Mouse (Mus musculus) midbrain, postnatal 0 days (tissue): ENCODE results near the gene Plekhm2. TPM values are rescaled to one million over a fixed set of nuclear protein-coding genes. Genes with fewer than 3 reads are reported as not detected.

Experiments used
- ATAC-seq: fragments of 200-750 bp; cut with Nextera tagmentation; 2 replicates; pipeline ENCODE4 v1.8.0; 2017; ENCODE audit warnings: moderate number of reproducible peaks, mild to moderate bottlenecking, moderate TSS enrichment, moderate library complexity; ENCODE audit not compliant: low FRiP score
- DNase-seq: peaks from one replicate; pipeline ENCODE4 v3.0.0-alpha.2; 2015; ENCODE audit warnings: low spot score
- H3K27ac ChIP-seq: fragments of 300-500 bp; sonication (generic); 2 replicates; pipeline ENCODE4 v1.5.1; 2014; ENCODE audit warnings: low read depth, mild to moderate bottlenecking, low read length, mixed read lengths
- H3K27me3 ChIP-seq: fragments of 300-500 bp; sonication (generic); 2 replicates; pipeline ENCODE4 v1.6.1; 2014; ENCODE audit warnings: low read length, control low read depth, mixed read lengths; ENCODE audit not compliant: insufficient read depth
- H3K36me3 ChIP-seq: fragments of 300-500 bp; sonication (generic); 2 replicates; pipeline ENCODE4 v1.6.1; 2014; ENCODE audit warnings: low read length, control low read depth, mixed read lengths; ENCODE audit not compliant: insufficient read depth
- H3K4me1 ChIP-seq: fragments of 300-500 bp; sonication (generic); 2 replicates; pipeline ENCODE4 v1.6.1; 2014; ENCODE audit warnings: mild to moderate bottlenecking, control low read depth, antibody characterized with exemption, low read length, mixed read lengths; ENCODE audit not compliant: insufficient read depth
- H3K4me2 ChIP-seq: fragments of 300-500 bp; sonication (generic); 2 replicates; pipeline ENCODE4 v1.6.1; 2014; ENCODE audit warnings: low read depth, mild to moderate bottlenecking, low read length, mixed read lengths; ENCODE audit not compliant: poor library complexity, severe bottlenecking
- H3K4me3 ChIP-seq: fragments of 300-500 bp; sonication (generic); 2 replicates; pipeline ENCODE4 v1.5.1; 2014; ENCODE audit warnings: low read depth, mild to moderate bottlenecking, low read length, moderate library complexity
- H3K9ac ChIP-seq: fragments of 300-500 bp; sonication (generic); replicated peaks from 2 replicates; pipeline ENCODE4 v1.6.1; 2014; ENCODE audit warnings: mild to moderate bottlenecking, low read length, moderate library complexity, mixed read lengths; ENCODE audit not compliant: poor library complexity, severe bottlenecking
- H3K9me3 ChIP-seq: fragments of 300-500 bp; sonication (generic); 2 replicates; pipeline ENCODE4 v1.6.1; 2016; ENCODE audit warnings: low read length, control low read depth
- CTCF ChIP-seq: IDR thresholded peaks from 2 replicates; pipeline ENCODE4 v1.5.1; 2016; ENCODE audit warnings: antibody characterized with exemption, mild to moderate bottlenecking
- WGBS: fragments of 180-500 bp; shearing (Covaris S2); extraction: QIAGEN DNeasy Blood & Tissue Kit; methylation state at CpG from one replicate; pipeline ENCODE4 v1.1.7; 2014; 5-methylcytosine and 5-hydroxymethylcytosine counted together
- polyA plus RNA-seq: library from polyadenylated mRNA; unstranded; fragments of >200 nt; fragmentation: Nextera tagmentation; extraction: Ambion mirVana; gene quantifications from 2 replicates; pipeline ENCODE4 v1.2.1, GENCODE M21; 2015
- total RNA-seq: library from RNA; depleted of rRNA; stranded (reverse); fragments of >200 nt; gene quantifications from 2 replicates; pipeline ENCODE4 v1.2.3, GENCODE M21; 2014

Plekhm2 gene
- total and polyA plus RNA-seq, 2 experiments from 2014 or later, result 6.9 to 40.0 TPM

DNA sequence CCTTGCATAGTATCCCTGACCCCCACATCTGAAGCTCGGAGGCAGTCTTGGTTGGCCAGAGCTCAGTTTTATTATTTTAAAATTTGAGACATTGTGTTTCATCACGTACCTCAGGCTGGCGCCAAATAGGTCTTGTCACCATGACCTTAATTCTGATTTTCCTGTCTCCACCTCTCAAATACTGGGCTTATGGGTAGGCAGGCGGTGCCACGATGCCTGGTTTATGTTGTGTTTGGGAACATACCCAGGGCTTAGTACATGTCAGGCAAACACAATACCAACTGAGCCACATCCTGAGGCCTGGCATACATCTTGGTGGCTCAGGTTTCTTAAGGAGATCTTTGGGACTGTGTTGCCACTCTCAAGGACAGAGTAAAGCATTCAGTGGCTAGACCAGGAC is 42.1 kb downstream of the Plekhm2 start:
- no peak for DNase-seq
- Histone ChIP-seq H3K9ac (no peak overlapping the region), H3K4me1 (no peaks in the 10 kb centered on the region), H3K4me2 (no peak overlapping the region), H3K27ac (no peak overlapping the region), H3K4me3 (no peak overlapping the region), H3K36me3 (peaks cover 22% of the 10 kb centered on the region), H3K27me3 (peaks cover 5% of the 10 kb centered on the region; the same call in 1 of the 2 replicates), H3K9me3 (no peaks in the 10 kb centered on the region)
- ATAC-seq, result no peak
- no peak for TF ChIP-seq CTCF
- WGBS, result 85% methylated on average over 5 of the region's 5 CpGs

DNA sequence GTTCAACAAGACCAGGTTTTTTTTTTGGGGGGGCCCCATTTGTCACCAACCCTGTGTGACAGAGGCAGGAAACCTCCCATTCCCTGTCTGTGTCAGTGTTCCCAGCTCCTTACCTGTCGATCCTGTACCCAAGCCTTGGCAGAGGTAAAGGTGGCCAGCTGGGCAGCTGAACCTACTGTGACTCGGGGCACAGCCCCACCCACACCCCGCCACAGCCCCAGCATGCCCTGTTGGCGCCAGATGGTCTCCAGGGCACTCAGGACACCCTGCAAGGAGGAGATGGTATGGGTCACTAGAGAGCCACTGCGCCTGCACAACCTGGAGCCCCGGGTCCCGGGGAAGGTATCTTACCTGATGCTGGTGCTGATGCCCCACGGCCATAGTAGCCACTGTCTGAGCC is 42.6 kb downstream of the Plekhm2 start:
- no peak for ATAC-seq
- Histone ChIP-seq H3K27me3 (peaks cover 5% of the 10 kb centered on the region; the same call in 1 of the 2 replicates), H3K36me3 (peaks cover 20% of the 10 kb centered on the region), H3K4me3 (no peak overlapping the region), H3K9ac (no peak overlapping the region), H3K4me1 (no peaks in the 10 kb centered on the region), H3K4me2 (no peak overlapping the region), H3K27ac (no peak overlapping the region), H3K9me3 (no peaks in the 10 kb centered on the region)
- no peak for DNase-seq
- 86% methylated on average over 8 of the region's 8 CpGs for WGBS
- TF ChIP-seq CTCF, result no peak

GRCm38 (mm10) chr4:141621297-141621696 is 43.4 kb downstream of the Plekhm2 start:
- H3K27ac ChIP-seq, result no peak overlapping the region
- no peak overlapping the region for H3K4me3 ChIP-seq
- H3K36me3 ChIP-seq, result peaks cover 14% of the 10 kb centered on the region
- no peak for ATAC-seq
- H3K9me3 ChIP-seq, result no peaks in the 10 kb centered on the region
- TF ChIP-seq CTCF, result no peak
- whole genome bisulfite sequencing, result 81% methylated on average over 8 of the region's 8 CpGs
- no peak for DNase-seq
- H3K9ac ChIP-seq, result no peak overlapping the region
- peaks cover 5% of the 10 kb centered on the region; the same call in 1 of the 2 replicates for H3K27me3 ChIP-seq
- no peaks in the 10 kb centered on the region for H3K4me1 ChIP-seq
- H3K4me2 ChIP-seq, result no peak overlapping the region

GRCm38 (mm10) chr4:141619299-141619883 is 45.3 kb downstream of the Plekhm2 start:
- TF ChIP-seq CTCF, result no peak
- Histone ChIP-seq H3K9ac (no peak overlapping the region), H3K4me2 (no peak overlapping the region), H3K27ac (no peak overlapping the region), H3K36me3 (no peaks in the 10 kb centered on the region), H3K9me3 (no peaks in the 10 kb centered on the region), H3K4me3 (no peak overlapping the region), H3K4me1 (no peaks in the 10 kb centered on the region), H3K27me3 (peaks cover 5% of the 10 kb centered on the region; the same call in 1 of the 2 replicates)
- WGBS, result 83% methylated on average over 9 of the region's 9 CpGs
- DNase-seq, result no peak
- no peak for ATAC-seq

DNA sequence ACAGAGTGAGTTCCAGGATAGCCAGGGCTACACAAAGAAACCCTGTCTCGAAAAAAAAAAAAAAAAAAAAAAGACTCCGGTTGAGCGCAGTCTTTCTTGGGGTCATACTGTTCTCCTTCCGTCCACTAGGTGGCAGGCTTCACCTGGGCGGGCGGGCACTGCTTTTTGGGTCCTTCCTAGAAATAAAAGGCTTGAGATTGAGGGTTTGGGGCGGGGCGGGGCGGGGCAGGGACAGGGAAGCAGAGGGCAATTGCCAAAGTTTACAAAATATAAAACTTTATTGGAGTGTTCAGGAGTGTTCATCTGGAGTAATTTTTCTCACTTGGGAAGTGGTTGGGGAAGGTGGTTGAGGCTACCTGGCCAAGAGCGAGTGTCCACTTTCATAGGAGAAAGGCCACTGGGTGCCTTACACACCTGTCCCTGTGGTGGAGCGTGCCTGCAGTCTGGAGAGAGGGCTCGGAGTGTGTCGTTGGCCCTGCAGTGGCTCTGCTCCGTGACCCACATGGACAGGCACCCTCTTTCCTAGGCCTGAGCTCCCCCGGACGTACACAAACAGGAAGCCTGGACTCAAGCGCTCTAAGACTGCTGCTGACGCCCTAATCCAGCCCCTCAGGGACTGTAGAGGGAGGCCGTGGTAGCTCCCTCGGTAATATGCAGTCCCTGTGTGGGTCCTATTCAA is 46.0 kb downstream of the Plekhm2 start, which contains the start of gene Tmem82:
TSS of gene Tmem82 (minus strand) at position 69 of the 679 bp plus-strand sequence.
- ATAC-seq, result no peak
- H3K9ac ChIP-seq, result no peak within 1 kb of the TSS
- H3K36me3 ChIP-seq, result no peaks in the 10 kb centered on the region

More for the DNA sequence above, 46.0 kb downstream of the Plekhm2 start, which contains the start of gene Tmem82:
- TF ChIP-seq CTCF, result peak; percentile 77
- Histone ChIP-seq H3K27ac (no peak within 1 kb of the TSS), H3K27me3 (peaks cover 5% of the 10 kb centered on the region; the same call in 1 of the 2 replicates), H3K9me3 (no peaks in the 10 kb centered on the region), H3K4me1 (no peaks in the 10 kb centered on the region), H3K4me3 (no peak within 1 kb of the TSS), H3K4me2 (peak within 1 kb of the TSS; percentile 20)
- peak; percentile 43 for DNase-seq
- 30% methylated on average over 19 of the region's 20 CpGs for whole genome bisulfite sequencing
